Comparison of ENCODE assay signal across 17 mouse cellular contexts in the genomic region with DNA sequence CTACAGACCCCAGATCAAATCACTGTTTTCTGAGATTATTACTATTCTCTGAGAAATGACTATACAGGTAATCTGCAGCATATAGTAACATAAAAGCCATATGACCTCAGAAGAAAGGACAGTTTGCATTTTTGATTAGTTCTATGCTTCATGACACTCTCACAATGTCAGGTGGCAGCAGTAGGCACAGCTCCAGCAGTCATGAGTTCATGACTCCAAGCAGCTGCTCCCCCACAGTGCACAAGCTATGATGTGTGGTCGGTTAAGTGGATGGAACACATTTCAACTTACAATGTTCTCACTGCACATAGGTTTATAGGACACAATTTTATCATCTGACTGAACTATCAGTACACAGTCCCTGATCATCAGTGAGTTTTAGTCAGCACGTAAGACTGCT. TPM values are rescaled to one million over a fixed set of nuclear protein-coding genes. Genes with fewer than 3 reads are reported as not detected.
"Had no signal": no experiment of that assay in that cellular context is flagged by ENCODE, and none has a peak within 500 bp of the region (broad histone marks: within the 10 kb centered on the region; RNA-seq: fewer than 3 reads in every experiment).

No protein-coding gene starts in this region.

- H3K36me3 ChIP-seq: midbrain, embryonic 10.5 days; midbrain, embryonic 12.5 days; stomach, embryonic 15.5 days had no signal

- H3K4me2 ChIP-seq: lung, embryonic 14.5 days; midbrain, embryonic 12.5 days; neural tube, embryonic 13.5 days; neural tube, embryonic 15.5 days; stomach, embryonic 15.5 days had no signal

- H3K4me3 ChIP-seq: midbrain, embryonic 10.5 days; midbrain, embryonic 12.5 days; neural tube, embryonic 13.5 days; neural tube, embryonic 15.5 days; stomach, embryonic 15.5 days had no signal

- H3K27me3 ChIP-seq: midbrain, embryonic 12.5 days; neural tube, embryonic 13.5 days; neural tube, embryonic 15.5 days; stomach, embryonic 15.5 days had no signal

- H3K27ac ChIP-seq: midbrain, embryonic 10.5 days; midbrain, embryonic 12.5 days; neural tube, embryonic 13.5 days; neural tube, embryonic 15.5 days; stomach, embryonic 15.5 days; stomach, postnatal 0 days had no signal

- DNase-seq: lung, adult 18-20 months; lung, embryonic 14.5 days; lung, postnatal 10 days; lung, postnatal 4 days; midbrain, embryonic 14.5 days; right cerebral cortex, postnatal 14 days; thymus, adult 2 months; thymus, postnatal 25 days; thymus, postnatal 4 days had no signal

RNA-seq across cellular contexts. Expression of a gene that starts 53.0 kb away (rescaled TPM):
- total RNA-seq: megakaryocyte, adult 5-6 weeks; megakaryocyte-erythroid progenitor cell, adult 5-6 weeks had no signal
